ENCODE assay signal across 29 mouse cellular contexts in the genomic region with DNA sequence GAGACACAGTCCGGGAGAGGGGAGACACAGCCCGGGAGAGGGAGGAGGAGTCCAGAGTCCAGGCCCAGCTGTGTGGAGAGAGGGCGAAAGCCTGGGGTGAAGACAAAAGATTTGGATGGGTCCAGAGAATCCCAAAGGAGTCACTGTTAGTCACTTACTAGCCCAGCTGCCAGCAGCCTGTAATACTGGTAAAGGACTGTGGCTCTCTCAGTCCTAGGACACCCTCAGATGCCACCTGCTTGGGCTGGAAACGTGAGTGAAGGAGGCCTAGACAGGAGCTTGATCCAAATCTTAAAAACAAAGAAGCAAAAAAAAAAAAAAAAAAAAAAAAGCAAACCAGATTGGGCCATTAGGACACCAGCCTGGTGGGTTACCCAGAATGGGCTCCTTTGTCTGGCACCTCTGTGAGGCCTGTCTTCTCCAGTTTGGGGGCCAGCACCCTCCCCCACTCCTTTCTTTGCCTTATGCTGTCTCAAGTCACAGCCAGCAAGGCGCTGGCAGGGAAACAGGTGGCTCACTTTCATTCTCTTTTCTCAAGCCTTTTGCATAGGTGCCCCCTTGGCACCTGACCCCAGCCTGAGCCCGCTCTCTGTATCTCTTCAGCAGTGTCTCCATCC. TPM values are rescaled to one million over a fixed set of nuclear protein-coding genes. Genes with fewer than 3 reads are reported as not detected.
DNase-seq lines count a peak whose midpoint lies in the region; ATAC-seq and TF ChIP-seq lines count a peak whose summit lies in the region.
"Had no signal": no experiment of that assay in that cellular context is flagged by ENCODE, and none has a peak within 500 bp of the region (broad histone marks: within the 10 kb centered on the region; RNA-seq: fewer than 3 reads in every experiment).

No protein-coding gene starts in this region.

- H3K27me3 ChIP-seq in midbrain, embryonic 10.5 days (ENCODE audit: low read depth, poor library complexity, severe bottlenecking), result peaks cover 81% of the 10 kb centered on the region
- no peaks in the 10 kb centered on the region for H3K27me3 ChIP-seq in midbrain, embryonic 16.5 days (ENCODE audit: control insufficient read depth, insufficient read depth, low read depth, low read length)
- H3K27me3 ChIP-seq in embryonic facial prominence, embryonic 10.5 days (replicated peaks; ENCODE audit: low read depth, poor library complexity, severe bottlenecking), result peaks cover 54% of the 10 kb centered on the region
- H3K27me3 ChIP-seq in forebrain, postnatal 0 days (ENCODE audit: insufficient read depth, low read length), result no peaks in the 10 kb centered on the region
- H3K27me3 ChIP-seq in kidney, embryonic 16.5 days (ENCODE audit: insufficient read depth, low read length), result no peaks in the 10 kb centered on the region; the same call in 1 of the 2 replicates

- no peak for ATAC-seq in midbrain, embryonic 16.5 days
- peak; percentile 49 for ATAC-seq in forebrain, postnatal 0 days
- no peak for ATAC-seq in kidney, embryonic 16.5 days (ENCODE audit: low FRiP score, low TSS enrichment)
- ATAC-seq: inflammation-experienced regulatory T-cells, adult 6 months had no signal

- no peaks in the 10 kb centered on the region for H3K36me3 ChIP-seq in midbrain, embryonic 10.5 days
- H3K36me3 ChIP-seq in midbrain, embryonic 16.5 days (ENCODE audit: control insufficient read depth, insufficient read depth, low read length), result no peaks in the 10 kb centered on the region
- H3K36me3 ChIP-seq in embryonic facial prominence, embryonic 10.5 days (replicated peaks), result no peaks in the 10 kb centered on the region
- H3K36me3 ChIP-seq in forebrain, postnatal 0 days (ENCODE audit: insufficient read depth), result no peaks in the 10 kb centered on the region
- H3K36me3 ChIP-seq in kidney, embryonic 16.5 days (ENCODE audit: insufficient read depth, low read length), result no peaks in the 10 kb centered on the region
- H3K36me3 ChIP-seq: embryonic facial prominence, embryonic 13.5 days; heart, embryonic 15.5 days had no signal

- no peaks in the 10 kb centered on the region for H3K9me3 ChIP-seq in midbrain, embryonic 10.5 days (replicated peaks)
- H3K9me3 ChIP-seq in midbrain, embryonic 16.5 days (replicated peaks; ENCODE audit: control insufficient read depth, low read length, poor library complexity, severe bottlenecking), result no peaks in the 10 kb centered on the region
- no peaks in the 10 kb centered on the region for H3K9me3 ChIP-seq in embryonic facial prominence, embryonic 10.5 days
- no peaks in the 10 kb centered on the region for H3K9me3 ChIP-seq in forebrain, postnatal 0 days (ENCODE audit: low read length)
- H3K9me3 ChIP-seq in kidney, embryonic 16.5 days (ENCODE audit: low read length), result no peaks in the 10 kb centered on the region
- H3K9me3 ChIP-seq: embryonic facial prominence, embryonic 13.5 days; heart, embryonic 15.5 days had no signal

- H3K27ac ChIP-seq in midbrain, embryonic 10.5 days (replicated peaks), result peak overlapping the region; percentile 73
- H3K27ac ChIP-seq in midbrain, embryonic 16.5 days (ENCODE audit: low read length), result no peak overlapping the region
- H3K27ac ChIP-seq in embryonic facial prominence, embryonic 10.5 days (replicated peaks), result peak overlapping the region; percentile 25; the same call in 1 of the 2 replicates
- H3K27ac ChIP-seq in forebrain, postnatal 0 days (ENCODE audit: low read depth, low read length), result peak overlapping the region; percentile 57
- H3K27ac ChIP-seq in kidney, embryonic 16.5 days (ENCODE audit: low read length), result no peak overlapping the region
- H3K27ac ChIP-seq: embryonic facial prominence, embryonic 13.5 days; heart, embryonic 15.5 days; kidney, postnatal 0 days had no signal

- H3K4me1 ChIP-seq in midbrain, embryonic 10.5 days, result peaks cover 40% of the 10 kb centered on the region
- peaks cover 9% of the 10 kb centered on the region for H3K4me1 ChIP-seq in midbrain, embryonic 16.5 days (ENCODE audit: control insufficient read depth, insufficient read depth, low read length)
- H3K4me1 ChIP-seq in embryonic facial prominence, embryonic 10.5 days, result peaks cover 19% of the 10 kb centered on the region
- H3K4me1 ChIP-seq in forebrain, postnatal 0 days (ENCODE audit: insufficient read depth), result peaks cover 4% of the 10 kb centered on the region
- no peaks in the 10 kb centered on the region for H3K4me1 ChIP-seq in kidney, embryonic 16.5 days (ENCODE audit: insufficient read depth, low read length)
- H3K4me1 ChIP-seq: embryonic facial prominence, embryonic 13.5 days; heart, embryonic 15.5 days had no signal

- no peak for TF ChIP-seq CTCF in forebrain, postnatal 0 days (IDR thresholded peaks at IDR 0.05; ENCODE audit: low read depth)

- no peak overlapping the region for H3K9ac ChIP-seq in midbrain, embryonic 16.5 days (ENCODE audit: low read depth, low read length)
- no peak overlapping the region for H3K9ac ChIP-seq in forebrain, postnatal 0 days
- no peak overlapping the region for H3K9ac ChIP-seq in kidney, embryonic 16.5 days (replicated peaks; ENCODE audit: low read length)
- H3K9ac ChIP-seq: heart, embryonic 15.5 days had no signal

- peak; percentile 61 to 72 for DNase-seq in cerebellum, postnatal 14 days
- no peak for DNase-seq in cerebellum, postnatal 4 days (ENCODE audit: low spot score in 2 of 2)
- DNase-seq in midbrain, embryonic 10.5 days (ENCODE audit: low spot score), result no peak
- no peak for DNase-seq in embryonic facial prominence, embryonic 10.5 days (ENCODE audit: low spot score)
- no peak for DNase-seq in forebrain, postnatal 0 days
- DNase-seq: adrenal gland, postnatal 14 days; cerebellum, adult 9-11 months; heart, postnatal 36 days; kidney, adult 18-20 months; lung, postnatal 4 days; right cerebral cortex, adult 18-20 months; right cerebral cortex, postnatal 4 days; thymus, adult 18-20 months; thymus, postnatal 4 days had no signal

- WGBS in midbrain, embryonic 10.5 days, result 50% methylated on average over 6 of the region's 6 CpGs
- 48% methylated on average over 6 of the region's 6 CpGs for WGBS in midbrain, embryonic 16.5 days
- 62% methylated on average over 6 of the region's 6 CpGs for WGBS in embryonic facial prominence, embryonic 10.5 days
- WGBS in forebrain, postnatal 0 days, result 35% methylated on average over 6 of the region's 6 CpGs
- 74% methylated on average over 6 of the region's 6 CpGs for WGBS in kidney, embryonic 16.5 days

- H3K4me2 ChIP-seq in midbrain, embryonic 16.5 days (ENCODE audit: low read length), result no peak overlapping the region
- no peak overlapping the region for H3K4me2 ChIP-seq in forebrain, postnatal 0 days (ENCODE audit: low read depth)
- no peak overlapping the region for H3K4me2 ChIP-seq in kidney, embryonic 16.5 days (replicated peaks; ENCODE audit: low read depth, low read length)
- H3K4me2 ChIP-seq: embryonic facial prominence, embryonic 13.5 days; heart, embryonic 15.5 days had no signal

- H3K4me3 ChIP-seq in midbrain, embryonic 10.5 days, result no peak overlapping the region
- no peak overlapping the region for H3K4me3 ChIP-seq in midbrain, embryonic 16.5 days (ENCODE audit: low read depth, low read length)
- H3K4me3 ChIP-seq in embryonic facial prominence, embryonic 10.5 days, result no peak overlapping the region
- H3K4me3 ChIP-seq in forebrain, postnatal 0 days (ENCODE audit: low read depth, low read length), result no peak overlapping the region
- H3K4me3 ChIP-seq in kidney, embryonic 16.5 days (ENCODE audit: low read length), result no peak overlapping the region
- H3K4me3 ChIP-seq: embryonic facial prominence, embryonic 13.5 days; erythroblast, embryonic 14.5 days; heart, embryonic 15.5 days; myocyte had no signal

RNA-seq across cellular contexts. Expression of a gene that starts 55.9 kb away (rescaled TPM):
- 7.7 and 15.9 TPM in 2 replicates for polyA plus RNA-seq in midbrain, embryonic 10.5 days (2016; fragmentation: Nextera tagmentation; extraction: Ambion mirVana)
- polyA plus RNA-seq in midbrain, embryonic 16.5 days (2015; fragmentation: Nextera tagmentation; extraction: Ambion mirVana), result 45.9 and 68.2 TPM in 2 replicates
- 2.3 and 3.1 TPM in 2 replicates for polyA plus RNA-seq in embryonic facial prominence, embryonic 10.5 days (2016; fragmentation: Nextera tagmentation; extraction: Ambion mirVana)
- 9.6 and 14.0 TPM in 2 replicates for total RNA-seq in forebrain, postnatal 0 days (2014; rRNA removed)
- polyA plus RNA-seq in forebrain, postnatal 0 days (2015; fragmentation: Nextera tagmentation; extraction: Ambion mirVana), result 13.6 and 21.7 TPM in 2 replicates
- not detected in 2 replicates for polyA plus RNA-seq in kidney, embryonic 16.5 days (2015; fragmentation: Nextera tagmentation; extraction: Ambion mirVana)
- total RNA-seq: adrenal gland, postnatal 14 days; gastrocnemius, adult 8-10 months; heart, postnatal 36 days; liver, adult 2 months; megakaryocyte-erythroid progenitor cell, adult 5-6 weeks had no signal
- polyA plus RNA-seq: heart, embryonic 15.5 days; inflammation-experienced regulatory T-cells, adult 6 months; kidney, postnatal 0 days; large intestine, adult 2 months; liver, adult 2 months; liver, embryonic 16.5 days; lung, embryonic 16.5 days; myocyte; stomach, embryonic 14.5 days had no signal

Comparison
In these comparisons a context has a peak if more than half of its experiments do, and no peak if none do; other contexts are left out.
1. DNase-seq: peak in cerebellum, postnatal 14 days (2 of 2); none in cerebellum, postnatal 4 days (0 of 2), midbrain, embryonic 10.5 days (single experiment), embryonic facial prominence, embryonic 10.5 days (single experiment) and forebrain, postnatal 0 days (single experiment).
2. H3K27ac ChIP-seq: peak in midbrain, embryonic 10.5 days (single experiment), embryonic facial prominence, embryonic 10.5 days (single experiment) and forebrain, postnatal 0 days (single experiment); none in midbrain, embryonic 16.5 days (single experiment) and kidney, embryonic 16.5 days (single experiment).